Mouse (Mus musculus) stomach, postnatal 0 days (tissue): ENCODE measurements around the gene Bricd5. TPM values are rescaled to one million over a fixed set of nuclear protein-coding genes. Genes with fewer than 3 reads are reported as not detected.

Source experiments
- ATAC-seq: fragments of 200-750 bp; cut with Nextera tagmentation; 2 replicates; pipeline ENCODE4 v1.8.0; 2017; ENCODE audit not compliant: low FRiP score, low TSS enrichment
- DNase-seq: peaks from one replicate; pipeline ENCODE4 v3.0.0-alpha.2; 2016; ENCODE audit warnings: low spot score
- H3K27ac ChIP-seq: fragments of 300-500 bp; sonication (generic); replicated peaks from 2 replicates; pipeline ENCODE4 v1.5.1; 2014; ENCODE audit warnings: mild to moderate bottlenecking, control low read depth
- H3K27me3 ChIP-seq: fragments of 300-500 bp; sonication (generic); 2 replicates; pipeline ENCODE4 v1.6.1; 2014; ENCODE audit warnings: low read length; ENCODE audit not compliant: control insufficient read depth, insufficient read depth
- H3K36me3 ChIP-seq: fragments of 300-500 bp; sonication (generic); 2 replicates; pipeline ENCODE4 v1.6.1; 2014; ENCODE audit warnings: low read length, mixed read lengths; ENCODE audit not compliant: control insufficient read depth, insufficient read depth
- H3K4me1 ChIP-seq: fragments of 300-500 bp; sonication (generic); replicated peaks from 2 replicates; pipeline ENCODE4 v1.6.1; 2014; ENCODE audit warnings: antibody characterized with exemption; ENCODE audit not compliant: control insufficient read depth, insufficient read depth
- H3K4me2 ChIP-seq: fragments of 300-500 bp; sonication (generic); replicated peaks from 2 replicates; pipeline ENCODE4 v1.6.1; 2014; ENCODE audit warnings: low read depth, mild to moderate bottlenecking, control low read depth, moderate library complexity
- H3K4me3 ChIP-seq: fragments of 300-500 bp; sonication (generic); 2 replicates; pipeline ENCODE4 v1.5.1; 2014; ENCODE audit warnings: low read depth, low read length, control low read depth
- H3K9ac ChIP-seq: fragments of 300-500 bp; sonication (generic); 2 replicates; pipeline ENCODE4 v1.6.1; 2014; ENCODE audit warnings: mild to moderate bottlenecking, low read length, control low read depth, mixed read lengths
- H3K9me3 ChIP-seq: fragments of 300-500 bp; sonication (generic); 2 replicates; pipeline ENCODE4 v1.6.1; 2016; ENCODE audit warnings: low read length; ENCODE audit not compliant: control insufficient read depth
- CTCF ChIP-seq: IDR thresholded peaks from 2 replicates; pipeline ENCODE4 v1.5.1; 2016; ENCODE audit warnings: antibody characterized with exemption, low read depth, mild to moderate bottlenecking, moderate library complexity
- EP300 ChIP-seq: optimal IDR thresholded peaks from 2 replicates; pipeline ENCODE3; 2016; ENCODE audit warnings: antibody characterized with exemption
- WGBS: fragments of 180-500 bp; shearing (Covaris S2); extraction: QIAGEN DNeasy Blood & Tissue Kit; methylation state at CpG from one replicate; pipeline ENCODE4 v1.1.7; 2014; 5-methylcytosine and 5-hydroxymethylcytosine counted together
- polyA plus RNA-seq: library from polyadenylated mRNA; unstranded; fragments of >200 nt; fragmentation: Nextera tagmentation; extraction: Ambion mirVana; gene quantifications from 2 replicates; pipeline ENCODE4 v1.2.1, GENCODE M21; 2015

Gene Bricd5
- polyA plus RNA-seq, 1 experiment from 2014 or later, result not detected

GRCm38 (mm10) chr17:24485090-24485860 lies 11.6 kb downstream of the Bricd5 start:
- H3K27me3 ChIP-seq, result no peaks in the 10 kb centered on the region
- H3K36me3 ChIP-seq, result no peaks in the 10 kb centered on the region
- TF ChIP-seq EP300 (no peak), CTCF (no peak)
- DNase-seq (no peak), ATAC-seq (no peak)
- H3K9ac ChIP-seq, result no peak overlapping the region
- H3K9me3 ChIP-seq, result no peaks in the 10 kb centered on the region
- WGBS, result 46% methylated on average over 10 of the region's 11 CpGs
- no peaks in the 10 kb centered on the region; the same call in 1 of the 2 replicates for H3K4me1 ChIP-seq
- no peak overlapping the region for H3K27ac ChIP-seq
- H3K4me2 ChIP-seq, result no peak overlapping the region
- H3K4me3 ChIP-seq, result no peak overlapping the region

- TF ChIP-seq EP300 (no peak), CTCF (no peak)
- peak within 1 kb of the TSS; percentile 67 for H3K9ac ChIP-seq
- DNase-seq (peak; percentile 45), ATAC-seq (peak; percentile 57)
- H3K36me3 ChIP-seq, result no peaks in the 10 kb centered on the region
- H3K9me3 ChIP-seq, result no peaks in the 10 kb centered on the region
- peak within 1 kb of the TSS; percentile 93 for H3K4me2 ChIP-seq
- H3K27me3 ChIP-seq, result no peaks in the 10 kb centered on the region
- H3K4me1 ChIP-seq, result no peaks in the 10 kb centered on the region; the same call in 1 of the 2 replicates
- no peak within 1 kb of the TSS for H3K27ac ChIP-seq
- WGBS, result 2% methylated on average over 43 of the region's 45 CpGs
- H3K4me3 ChIP-seq, result peak within 1 kb of the TSS; percentile 59
Observed at GRCm38 (mm10) chr17:24488186-24488661, 14.5 kb downstream of the Bricd5 start, which contains the start of gene Caskin1. Gene Caskin1, plus strand, starts transcription at chr17:24488601.

GRCm38 (mm10) chr17:24488662-24489264 lies 15.1 kb downstream of the Bricd5 start:
- peak; percentile 59 for ATAC-seq
- WGBS, result under 1% methylated on average over 43 of the region's 81 CpGs
- H3K27me3 ChIP-seq, result no peaks in the 10 kb centered on the region
- H3K4me1 ChIP-seq, result no peaks in the 10 kb centered on the region; the same call in 1 of the 2 replicates
- peak overlapping the region; percentile 67 for H3K9ac ChIP-seq
- no peaks in the 10 kb centered on the region for H3K36me3 ChIP-seq
- H3K27ac ChIP-seq, result no peak overlapping the region
- no peak for TF ChIP-seq EP300
- TF ChIP-seq CTCF, result no peak
- peak overlapping the region; percentile 59 for H3K4me3 ChIP-seq
- peak overlapping the region; percentile 93 for H3K4me2 ChIP-seq
- DNase-seq, result no peak
- H3K9me3 ChIP-seq, result no peaks in the 10 kb centered on the region

- Histone ChIP-seq H3K4me3 (peak overlapping the region; percentile 59), H3K27me3 (no peaks in the 10 kb centered on the region), H3K4me2 (peak overlapping the region; percentile 93), H3K4me1 (no peaks in the 10 kb centered on the region; the same call in 1 of the 2 replicates), H3K27ac (no peak overlapping the region), H3K9ac (peak overlapping the region; percentile 67), H3K36me3 (no peaks in the 10 kb centered on the region), H3K9me3 (no peaks in the 10 kb centered on the region)
- 29% methylated on average over 17 of the region's 19 CpGs for WGBS
- DNase-seq, result no peak
- no peak for TF ChIP-seq EP300
- no peak for TF ChIP-seq CTCF
- peak; percentile 3; the same call in 1 of the 2 replicates for ATAC-seq
Observed at GRCm38 (mm10) chr17:24489265-24490030, 15.8 kb downstream of the Bricd5 start.

GRCm38 (mm10) chr17:24490399-24490798 lies 16.7 kb downstream of the Bricd5 start:
- no peak overlapping the region for H3K9ac ChIP-seq
- no peak overlapping the region for H3K4me3 ChIP-seq
- H3K4me1 ChIP-seq, result no peaks in the 10 kb centered on the region; the same call in 1 of the 2 replicates
- no peaks in the 10 kb centered on the region for H3K9me3 ChIP-seq
- DNase-seq (no peak), ATAC-seq (no peak)
- no peak overlapping the region for H3K27ac ChIP-seq
- TF ChIP-seq CTCF (no peak), EP300 (no peak)
- no peaks in the 10 kb centered on the region for H3K36me3 ChIP-seq
- no peaks in the 10 kb centered on the region for H3K27me3 ChIP-seq
- no peak overlapping the region for H3K4me2 ChIP-seq
- WGBS, result 78% methylated on average over 4 of the region's 4 CpGs
